Mouse (Mus musculus) ES-E14 (cell line): ENCODE measurements around the gene Aqp11.

Experiments used
- CHD2 ChIP-seq: IDR thresholded peaks from 2 replicates; pipeline ENCODE4 v1.6.1; 2014; ENCODE audit warnings: mild to moderate bottlenecking, low read depth, low read length, inconsistent platforms
- HCFC1 ChIP-seq: IDR thresholded peaks from 2 replicates; pipeline ENCODE4 v1.6.1; 2012; ENCODE audit warnings: low read length, inconsistent platforms, borderline replicate concordance; ENCODE audit not compliant: insufficient read depth
- ZC3H11A ChIP-seq: IDR thresholded peaks from 2 replicates; pipeline ENCODE4 v1.6.1; 2012; ENCODE audit warnings: low read depth, mild to moderate bottlenecking, inconsistent platforms, low read length, borderline replicate concordance

- TF ChIP-seq CHD2 (no peak), HCFC1 (no peak), ZC3H11A (no peak)
Observed at GRCm38 (mm10) chr7:97719078-97719477, 19.0 kb downstream of the Aqp11 start.
